Mouse (Mus musculus): ENCODE data around the gene Dph7. TPM values are rescaled to one million over a fixed set of nuclear protein-coding genes. Genes with fewer than 3 reads are reported as not detected.

Dph7 gene
- polyA plus RNA-seq (2014; fragmentation: Illumina TruSeq; extraction: RNeasy Lipid Tissue Mini Kit (QIAGEN cat#74804); ENCODE audit: low read depth, low replicate concordance): 1.9 TPM

GRCm38 (mm10) chr2:24962304-24963000 is at the start of gene Dph7:
Gene Dph7, plus strand, starts transcription at chr2:24962400.

GRCm38 (mm10) chr2:24918930-24919838 is 43.0 kb upstream of the Dph7 start, which contains the start of gene Ehmt1:
Gene Ehmt1, minus strand, starts transcription at chr2:24919614.

GRCm38 (mm10) chr2:24935057-24935796 is 27.0 kb upstream of the Dph7 start, which contains the start of gene Arrdc1:
Gene Arrdc1, minus strand, starts transcription at chr2:24935252.

GRCm38 (mm10) chr2:24949421-24950188 is 12.6 kb upstream of the Dph7 start, which contains the start of gene Zmynd19:
Gene Zmynd19, plus strand, starts transcription at chr2:24949792.

GRCm38 (mm10) chr2:24974906-24975703 is 12.9 kb downstream of the Dph7 start, which contains the start of gene Mrpl41:
Gene Mrpl41, minus strand, starts transcription at chr2:24975098.

GRCm38 (mm10) chr2:24975704-24976297 is 13.6 kb downstream of the Dph7 start, which contains the start of gene Pnpla7:
Gene Pnpla7, plus strand, starts transcription at chr2:24976033.

Other genes starting within 250 kb of the Dph7 start
- gene Cacna1b, start 199.2 kb upstream of the Dph7 start, polyA plus RNA-seq (2014; fragmentation: Illumina TruSeq; extraction: RNeasy Lipid Tissue Mini Kit (QIAGEN cat#74804); ENCODE audit: low read depth, low replicate concordance): not detected
- gene Ehmt1, start 42.8 kb upstream of the Dph7 start, polyA plus RNA-seq (2014; fragmentation: Illumina TruSeq; extraction: RNeasy Lipid Tissue Mini Kit (QIAGEN cat#74804); ENCODE audit: low read depth, low replicate concordance): 7.6 TPM
- gene Arrdc1, start 27.1 kb upstream of the Dph7 start, polyA plus RNA-seq (2014; fragmentation: Illumina TruSeq; extraction: RNeasy Lipid Tissue Mini Kit (QIAGEN cat#74804); ENCODE audit: low read depth, low replicate concordance): not detected
- 3.2 TPM for gene Zmynd19, start 12.6 kb upstream of the Dph7 start, polyA plus RNA-seq (2014; fragmentation: Illumina TruSeq; extraction: RNeasy Lipid Tissue Mini Kit (QIAGEN cat#74804); ENCODE audit: low read depth, low replicate concordance)
- 22.5 TPM for gene Mrpl41, start 12.7 kb downstream of the Dph7 start, polyA plus RNA-seq (2014; fragmentation: Illumina TruSeq; extraction: RNeasy Lipid Tissue Mini Kit (QIAGEN cat#74804); ENCODE audit: low read depth, low replicate concordance)
- 26.6 TPM for gene Pnpla7, start 13.6 kb downstream of the Dph7 start, polyA plus RNA-seq (2014; fragmentation: Illumina TruSeq; extraction: RNeasy Lipid Tissue Mini Kit (QIAGEN cat#74804); ENCODE audit: low read depth, low replicate concordance)
- 16.6 TPM for gene Nsmf, start 92.0 kb downstream of the Dph7 start, polyA plus RNA-seq (2014; fragmentation: Illumina TruSeq; extraction: RNeasy Lipid Tissue Mini Kit (QIAGEN cat#74804); ENCODE audit: low read depth, low replicate concordance)
- 33.1 TPM for gene Entpd8, start 117.9 kb downstream of the Dph7 start, polyA plus RNA-seq (2014; fragmentation: Illumina TruSeq; extraction: RNeasy Lipid Tissue Mini Kit (QIAGEN cat#74804); ENCODE audit: low read depth, low replicate concordance)
- not detected for gene Noxa1, start 132.7 kb downstream of the Dph7 start, polyA plus RNA-seq (2014; fragmentation: Illumina TruSeq; extraction: RNeasy Lipid Tissue Mini Kit (QIAGEN cat#74804); ENCODE audit: low read depth, low replicate concordance)
- gene Nrarp, start 218.4 kb downstream of the Dph7 start, polyA plus RNA-seq (2014; fragmentation: Illumina TruSeq; extraction: RNeasy Lipid Tissue Mini Kit (QIAGEN cat#74804); ENCODE audit: low read depth, low replicate concordance): 0.61 TPM
- gene Tor4a, start 234.5 kb downstream of the Dph7 start, polyA plus RNA-seq (2014; fragmentation: Illumina TruSeq; extraction: RNeasy Lipid Tissue Mini Kit (QIAGEN cat#74804); ENCODE audit: low read depth, low replicate concordance): 0.56 TPM
- 4.3 TPM for gene Nelfb, start 249.1 kb downstream of the Dph7 start, polyA plus RNA-seq (2014; fragmentation: Illumina TruSeq; extraction: RNeasy Lipid Tissue Mini Kit (QIAGEN cat#74804); ENCODE audit: low read depth, low replicate concordance)